Mouse (Mus musculus) G1E (cell line): ENCODE results near the gene Hace1.

Experiments used
- CTCF ChIP-seq: IDR thresholded peaks from 2 replicates; pipeline ENCODE4 v1.5.1; 2012; ENCODE audit warnings: low read depth, low read length, inconsistent platforms, mixed read lengths
- TAL1 ChIP-seq: conservative IDR thresholded peaks from 2 replicates; pipeline ENCODE4 v1.6.1; 2012; ENCODE audit warnings: low read depth, low read length, inconsistent platforms, mixed read lengths

DNA sequence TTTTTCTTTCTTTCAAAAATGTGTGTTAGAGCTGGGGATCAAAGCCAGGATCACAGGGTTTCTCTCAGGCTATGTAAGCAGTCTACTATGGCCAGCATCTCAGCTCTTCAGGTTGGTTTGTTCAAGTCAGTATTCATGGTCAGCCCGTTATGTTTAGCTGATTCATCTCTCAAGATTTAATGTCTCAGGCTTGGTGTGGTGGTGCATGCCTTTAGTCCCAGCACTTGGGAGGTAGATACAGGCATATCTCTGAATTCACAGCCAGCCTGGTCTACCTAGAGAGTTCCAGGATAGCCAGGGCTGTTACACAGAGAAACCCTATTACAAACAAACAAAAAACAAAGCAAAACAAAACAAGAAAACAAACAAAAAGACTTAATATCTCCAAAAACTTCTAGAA lies 5.7 kb downstream of the Hace1 start:
- TF ChIP-seq CTCF (no peak), TAL1 (no peak)
